In the genomic region with DNA sequence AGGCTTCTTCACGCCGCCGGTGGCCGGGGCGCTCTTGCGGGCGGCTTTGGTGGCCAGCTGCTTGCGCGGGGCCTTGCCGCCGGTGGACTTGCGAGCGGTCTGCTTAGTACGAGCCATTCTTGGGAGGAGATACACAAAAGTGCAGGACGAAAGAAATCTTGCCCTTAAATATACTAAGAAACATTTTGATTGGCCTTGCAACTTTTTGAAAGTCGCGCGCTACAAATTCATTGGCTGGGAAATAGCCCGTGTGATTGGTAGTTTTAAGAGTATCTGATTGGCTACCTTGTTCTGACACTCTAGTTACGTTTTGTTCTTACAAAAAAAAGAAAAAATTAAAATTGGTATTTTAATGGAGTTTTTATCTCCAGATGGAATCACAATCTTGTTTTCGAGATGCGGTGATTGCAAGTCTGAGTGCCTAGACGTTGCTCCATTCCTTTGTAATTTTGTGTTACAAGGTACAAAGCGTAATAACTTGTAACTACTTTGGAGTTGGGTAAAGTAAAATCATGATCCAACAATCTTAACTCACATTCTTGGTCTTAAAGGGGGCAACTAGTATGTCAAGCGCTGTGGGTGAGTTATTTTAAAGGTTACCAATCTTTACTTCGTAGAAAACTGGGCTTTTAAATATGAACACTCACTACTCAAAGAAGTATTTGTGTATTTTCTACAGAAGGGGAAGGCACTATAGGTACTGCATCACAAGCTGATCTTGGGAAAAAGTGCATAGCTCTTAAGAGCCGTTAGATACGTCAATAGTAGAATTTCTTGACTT, we compare ENCODE assay signal across 7 mouse cellular contexts. TPM values are rescaled to one million over a fixed set of nuclear protein-coding genes. Genes with fewer than 3 reads are reported as not detected.
DNase-seq lines count a peak whose midpoint lies in the region; TF ChIP-seq lines count a peak whose summit lies in the region.

Gene Hist1h3c, minus strand, starts transcription at position 222 of the 781 bp plus-strand sequence.

- peak; percentile 81 for DNase-seq in adrenal gland, adult 2 months
- peak; percentile 87 for DNase-seq in embryo, embryonic 10 days (ENCODE audit: low spot score)
- peak; percentile 82 for DNase-seq in gastrocnemius, postnatal 10 days
- peak; percentile 80 for DNase-seq in induced T-regulatory cell, adult 2 months (ENCODE audit: low read depth)
- peak; percentile 86 to 90 for DNase-seq in left cerebral cortex, postnatal 25 days (ENCODE audit: low spot score in 2 of 2)
- peak; percentile 93 for DNase-seq in mesoderm, embryonic 11.5 days (ENCODE audit: low read depth, low spot score)

- peak within 1 kb of the TSS; percentile 64 for H3K4me3 ChIP-seq in small intestine, adult 2 months (ENCODE audit: low read depth, low read length)

- H3K27me3 ChIP-seq in small intestine, adult 2 months (ENCODE audit: control insufficient read depth, insufficient read depth, low read length), result no peaks in the 10 kb centered on the region

- H3K4me1 ChIP-seq in small intestine, adult 2 months (ENCODE audit: control insufficient read depth, insufficient read depth, insufficient read length, low read length), result no peaks in the 10 kb centered on the region

- WGBS in small intestine, adult 2 months, result under 1% methylated on average over 28 of the region's 28 CpGs

- TF ChIP-seq POLR2A in small intestine, adult 2 months (IDR thresholded peaks at IDR 0.05; ENCODE audit: low read depth, low read length), result 0 out of 2 replicates have a peak, but pooled peaks have one; percentile 20

- H3K27ac ChIP-seq in small intestine, adult 2 months (ENCODE audit: insufficient read depth, low read depth, low read length), result peak within 1 kb of the TSS; percentile 97

- intact Hi-C loops in left cerebral cortex, postnatal 25 days (cut with DNase I), result no loop called here

- no peaks in the 10 kb centered on the region for H3K36me3 ChIP-seq in small intestine, adult 2 months (ENCODE audit: control insufficient read depth, insufficient read depth, low read length)

- TF ChIP-seq CTCF in small intestine, adult 2 months (IDR thresholded peaks at IDR 0.05; ENCODE audit: extremely low read depth, insufficient read length, insufficient replicate concordance, low read depth, low read length), result no peak

RNA-seq across cellular contexts. Expression of gene Hist1h3c, which starts in this region (rescaled TPM):
- total RNA-seq in adrenal gland, adult 2 months (2021), result 10 to 100 TPM in 1 of 2 experiments, 1 to 10 TPM in 1; 4.6 to 14.7 TPM
- polyA plus RNA-seq in adrenal gland, adult 2 months (2012; rRNA removed), result 4.9 and 6.7 TPM in 2 replicates
- 10 to 100 TPM; 86.2 to 86.5 TPM for total RNA-seq in gastrocnemius, postnatal 10 days (2021)
- total RNA-seq in left cerebral cortex, postnatal 25 days (2021), result 1 to 10 TPM; 1.9 to 2.6 TPM
- polyA plus RNA-seq in small intestine, adult 2 months (2012; rRNA removed), result 39.3 and 49.1 TPM in 2 replicates

Comparison
In these comparisons a context has a peak if more than half of its experiments do, and no peak if none do; other contexts are left out.
1. Peak in every context shown above with its lines: DNase-seq, H3K4me3 ChIP-seq and H3K27ac ChIP-seq.
2. RNA of gene Hist1h3c (total RNA-seq): 86.2 to 86.5 TPM in gastrocnemius, postnatal 10 days; 4.6 to 14.7 TPM in adrenal gland, adult 2 months and 1.9 to 2.6 TPM in left cerebral cortex, postnatal 25 days; every median in the first group is over 4 times any median in the second.